Mouse (Mus musculus): ENCODE measurements around the gene Xpnpep3.

DNA sequence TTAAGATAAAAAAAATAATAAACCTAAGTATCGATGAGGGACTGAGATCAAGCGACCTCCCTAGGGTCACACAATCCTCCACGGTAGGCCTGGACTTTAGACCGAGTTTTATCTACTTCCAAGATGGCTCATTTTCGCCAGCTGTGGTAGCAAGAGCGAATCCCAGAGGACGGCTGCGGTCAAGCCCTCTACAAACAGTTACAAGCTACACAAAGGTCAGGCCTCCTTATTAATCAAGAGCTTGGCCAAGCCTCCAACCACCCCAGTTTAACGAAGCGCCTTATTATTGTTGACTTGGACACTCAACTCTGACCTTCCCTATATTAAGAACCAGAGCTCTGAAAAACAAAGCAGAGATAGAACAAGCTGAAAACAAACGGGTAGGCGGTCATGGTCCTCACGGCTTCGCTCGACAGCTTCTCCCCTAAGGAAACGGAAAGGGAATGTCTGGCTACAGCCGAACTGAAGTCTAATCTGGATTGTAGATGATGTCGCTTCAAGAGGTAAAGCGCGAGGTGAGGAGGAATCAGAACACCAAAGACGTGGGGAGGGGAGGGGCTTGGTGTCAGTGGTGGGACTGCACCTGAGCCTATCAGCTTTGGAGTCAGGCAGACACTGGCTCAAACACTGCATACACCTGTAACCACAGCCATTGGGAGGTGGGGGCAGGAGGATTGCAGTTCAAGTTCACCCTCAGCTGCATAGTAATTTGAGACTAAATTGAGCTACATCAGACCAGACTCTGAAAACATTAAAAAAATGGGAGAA, 79.7 kb downstream of the Xpnpep3 start:
- TF ChIP-seq GATA1 (IDR thresholded peaks at IDR 0.05; ENCODE audit: borderline replicate concordance, low read length), result no peak
- TF ChIP-seq FLI1 (IDR thresholded peaks at IDR 0.05; ENCODE audit: low read length), result no peak

All from megakaryocyte, embryonic 14.5 days (primary cell).